Mouse (Mus musculus): ENCODE data around the gene Lamtor2. TPM values are rescaled to one million over a fixed set of nuclear protein-coding genes. Genes with fewer than 3 reads are reported as not detected.

The Lamtor2 gene
- total RNA-seq, 1 experiment from 2014 or later = 54.4 TPM

GRCm38 (mm10) chr3:88571856-88572255 lies 19.0 kb upstream of the Lamtor2 start:
- ATAC-seq (replicated peaks in 1 of 2; ENCODE audit: insufficient read depth in 1 of 2, low FRiP score in 2 of 2, low TSS enrichment in 1 of 2, low read depth in 1 of 2, poor library complexity in 2 of 2, severe bottlenecking in 2 of 2) = no peak

- ATAC-seq (replicated peaks in 1 of 2; ENCODE audit: insufficient read depth in 1 of 2, low FRiP score in 2 of 2, low TSS enrichment in 1 of 2, low read depth in 1 of 2, poor library complexity in 2 of 2, severe bottlenecking in 2 of 2) = no peak
These were observed 17.5 kb upstream of the Lamtor2 start for GRCm38 (mm10) chr3:88570341-88570740.

- no peak for ATAC-seq (replicated peaks in 1 of 2; ENCODE audit: insufficient read depth in 1 of 2, low FRiP score in 2 of 2, low TSS enrichment in 1 of 2, low read depth in 1 of 2, poor library complexity in 2 of 2, severe bottlenecking in 2 of 2)
These were observed 16.8 kb upstream of the Lamtor2 start for GRCm38 (mm10) chr3:88569694-88570093.

GRCm38 (mm10) chr3:88569093-88569492 lies 16.2 kb upstream of the Lamtor2 start:
- no peak; a peak in 1 of 4 replicates for ATAC-seq (replicated peaks in 1 of 2; ENCODE audit: insufficient read depth in 1 of 2, low FRiP score in 2 of 2, low TSS enrichment in 1 of 2, low read depth in 1 of 2, poor library complexity in 2 of 2, severe bottlenecking in 2 of 2)

GRCm38 (mm10) chr3:88568615-88569014 lies 15.7 kb upstream of the Lamtor2 start:
- no peak for ATAC-seq (replicated peaks in 1 of 2; ENCODE audit: insufficient read depth in 1 of 2, low FRiP score in 2 of 2, low TSS enrichment in 1 of 2, low read depth in 1 of 2, poor library complexity in 2 of 2, severe bottlenecking in 2 of 2)

GRCm38 (mm10) chr3:88567892-88568291 lies 15.0 kb upstream of the Lamtor2 start:
- no peak for ATAC-seq (replicated peaks in 1 of 2; ENCODE audit: insufficient read depth in 1 of 2, low FRiP score in 2 of 2, low TSS enrichment in 1 of 2, low read depth in 1 of 2, poor library complexity in 2 of 2, severe bottlenecking in 2 of 2)

GRCm38 (mm10) chr3:88566536-88567061 lies 13.7 kb upstream of the Lamtor2 start:
- ATAC-seq (replicated peaks in 1 of 2; ENCODE audit: insufficient read depth in 1 of 2, low FRiP score in 2 of 2, low TSS enrichment in 1 of 2, low read depth in 1 of 2, poor library complexity in 2 of 2, severe bottlenecking in 2 of 2) = no peak

- no peak for ATAC-seq (replicated peaks in 1 of 2; ENCODE audit: insufficient read depth in 1 of 2, low FRiP score in 2 of 2, low TSS enrichment in 1 of 2, low read depth in 1 of 2, poor library complexity in 2 of 2, severe bottlenecking in 2 of 2)
These were observed 13.2 kb upstream of the Lamtor2 start for GRCm38 (mm10) chr3:88566116-88566515.

GRCm38 (mm10) chr3:88563966-88564365 lies 11.1 kb upstream of the Lamtor2 start:
- no peak for ATAC-seq (replicated peaks in 1 of 2; ENCODE audit: insufficient read depth in 1 of 2, low FRiP score in 2 of 2, low TSS enrichment in 1 of 2, low read depth in 1 of 2, poor library complexity in 2 of 2, severe bottlenecking in 2 of 2)

- no peak for ATAC-seq (replicated peaks in 1 of 2; ENCODE audit: insufficient read depth in 1 of 2, low FRiP score in 2 of 2, low TSS enrichment in 1 of 2, low read depth in 1 of 2, poor library complexity in 2 of 2, severe bottlenecking in 2 of 2)
These were observed 10.6 kb upstream of the Lamtor2 start for GRCm38 (mm10) chr3:88563442-88563841.

- ATAC-seq (replicated peaks in 1 of 2; ENCODE audit: insufficient read depth in 1 of 2, low FRiP score in 2 of 2, low TSS enrichment in 1 of 2, low read depth in 1 of 2, poor library complexity in 2 of 2, severe bottlenecking in 2 of 2) = no peak
These were observed 9.1 kb upstream of the Lamtor2 start for GRCm38 (mm10) chr3:88561989-88562388.

GRCm38 (mm10) chr3:88559596-88559995 lies 6.7 kb upstream of the Lamtor2 start:
- no peak for ATAC-seq (replicated peaks in 1 of 2; ENCODE audit: insufficient read depth in 1 of 2, low FRiP score in 2 of 2, low TSS enrichment in 1 of 2, low read depth in 1 of 2, poor library complexity in 2 of 2, severe bottlenecking in 2 of 2)

- ATAC-seq (replicated peaks in 1 of 2; ENCODE audit: insufficient read depth in 1 of 2, low FRiP score in 2 of 2, low TSS enrichment in 1 of 2, low read depth in 1 of 2, poor library complexity in 2 of 2, severe bottlenecking in 2 of 2) = no peak
These were observed 3.7 kb upstream of the Lamtor2 start for GRCm38 (mm10) chr3:88556616-88557015.

- ATAC-seq (replicated peaks in 1 of 2; ENCODE audit: insufficient read depth in 1 of 2, low FRiP score in 2 of 2, low TSS enrichment in 1 of 2, low read depth in 1 of 2, poor library complexity in 2 of 2, severe bottlenecking in 2 of 2) = no peak
These were observed 2.9 kb upstream of the Lamtor2 start for GRCm38 (mm10) chr3:88555731-88556130.

GRCm38 (mm10) chr3:88555069-88555605 lies 2.3 kb upstream of the Lamtor2 start:
- ATAC-seq (replicated peaks in 1 of 2; ENCODE audit: insufficient read depth in 1 of 2, low FRiP score in 2 of 2, low TSS enrichment in 1 of 2, low read depth in 1 of 2, poor library complexity in 2 of 2, severe bottlenecking in 2 of 2) = no peak

- no peak for ATAC-seq (replicated peaks in 1 of 2; ENCODE audit: insufficient read depth in 1 of 2, low FRiP score in 2 of 2, low TSS enrichment in 1 of 2, low read depth in 1 of 2, poor library complexity in 2 of 2, severe bottlenecking in 2 of 2)
These were observed 1.2 kb upstream of the Lamtor2 start for GRCm38 (mm10) chr3:88553880-88554586.

- peak; percentile 46 to 59 for ATAC-seq (replicated peaks in 1 of 2; ENCODE audit: insufficient read depth in 1 of 2, low FRiP score in 2 of 2, low TSS enrichment in 1 of 2, low read depth in 1 of 2, poor library complexity in 2 of 2, severe bottlenecking in 2 of 2)
These were observed 628 bp upstream of the Lamtor2 start, which contains the start of gene Ubqln4 for GRCm38 (mm10) chr3:88553525-88553879. Gene Ubqln4, plus strand, starts transcription at chr3:88553758.

GRCm38 (mm10) chr3:88552082-88552645 lies 710 bp downstream of the Lamtor2 start:
- ATAC-seq (replicated peaks in 1 of 2; ENCODE audit: insufficient read depth in 1 of 2, low FRiP score in 2 of 2, low TSS enrichment in 1 of 2, low read depth in 1 of 2, poor library complexity in 2 of 2, severe bottlenecking in 2 of 2) = 0 out of 4 replicates have a peak, but pooled peaks of 1 of the 2 experiments have one; percentile 2
